ENCODE assay signal across 8 mouse cellular contexts in genomic region chr3:50443942-50444341, GRCm38 (mm10). TPM values are rescaled to one million over a fixed set of nuclear protein-coding genes. Genes with fewer than 3 reads are reported as not detected.
A peak's percentile ranks its signal among the peaks of the same experiment; 100 is the strongest.
DNase-seq lines count a peak whose midpoint lies in the region; ATAC-seq and TF ChIP-seq lines count a peak whose summit lies in the region.

No protein-coding gene starts in this region.

- H3K36me3 ChIP-seq in kidney, embryonic 14.5 days (ENCODE audit: control insufficient read depth, insufficient read depth, low read length) = no peaks in the 10 kb centered on the region
- H3K36me3 ChIP-seq in intestine, embryonic 14.5 days (ENCODE audit: control insufficient read depth, insufficient read depth, low read length) = no peaks in the 10 kb centered on the region
- no peaks in the 10 kb centered on the region for H3K36me3 ChIP-seq in midbrain, postnatal 0 days (ENCODE audit: insufficient read depth, low read length)

- H3K4me3 ChIP-seq in kidney, embryonic 14.5 days (ENCODE audit: low read length) = peak overlapping the region; percentile 31
- H3K4me3 ChIP-seq in intestine, embryonic 14.5 days (ENCODE audit: low read depth, low read length) = peak overlapping the region; percentile 35
- H3K4me3 ChIP-seq in midbrain, postnatal 0 days (ENCODE audit: low read depth, low read length) = peak overlapping the region; percentile 28

- H3K4me2 ChIP-seq in kidney, embryonic 14.5 days (replicated peaks; ENCODE audit: low read depth, low read length) = peak overlapping the region; percentile 62
- peak overlapping the region; percentile 79 for H3K4me2 ChIP-seq in intestine, embryonic 14.5 days (ENCODE audit: low read length)
- peak overlapping the region; percentile 59 for H3K4me2 ChIP-seq in midbrain, postnatal 0 days (ENCODE audit: low read depth, low read length, poor library complexity, severe bottlenecking)

- no peaks in the 10 kb centered on the region for H3K27me3 ChIP-seq in kidney, embryonic 14.5 days (ENCODE audit: control insufficient read depth, insufficient read depth, low read length)
- no peaks in the 10 kb centered on the region for H3K27me3 ChIP-seq in intestine, embryonic 14.5 days (replicated peaks; ENCODE audit: control insufficient read depth, insufficient read depth, low read length)
- no peaks in the 10 kb centered on the region for H3K27me3 ChIP-seq in midbrain, postnatal 0 days (ENCODE audit: insufficient read depth, low read length)

- no peak overlapping the region for H3K27ac ChIP-seq in kidney, embryonic 14.5 days (ENCODE audit: low read depth, low read length)
- H3K27ac ChIP-seq in intestine, embryonic 14.5 days (ENCODE audit: low read depth) = no peak overlapping the region
- H3K27ac ChIP-seq in midbrain, postnatal 0 days (ENCODE audit: low read depth, low read length) = 0 out of 2 replicates have a peak overlapping the region, but pooled peaks have one; percentile 28

- no peak for ATAC-seq in kidney, embryonic 14.5 days (ENCODE audit: low FRiP score, low TSS enrichment)
- ATAC-seq in common myeloid progenitor, adult 5-6 weeks (replicated peaks; ENCODE audit: low read depth, poor library complexity, severe bottlenecking) = peak; percentile 42
- no peak for ATAC-seq in intestine, embryonic 14.5 days (replicated peaks; ENCODE audit: low FRiP score, low TSS enrichment, low read depth)
- no peak; the same call in 1 of the 2 replicates for ATAC-seq in midbrain, postnatal 0 days (ENCODE audit: low FRiP score)

- no peaks in the 10 kb centered on the region for H3K9me3 ChIP-seq in kidney, embryonic 14.5 days (ENCODE audit: control insufficient read depth, low read length)
- no peaks in the 10 kb centered on the region for H3K9me3 ChIP-seq in intestine, embryonic 14.5 days (ENCODE audit: control insufficient read depth, low read length)
- H3K9me3 ChIP-seq in midbrain, postnatal 0 days (ENCODE audit: low read length) = no peaks in the 10 kb centered on the region

- no peak overlapping the region for H3K9ac ChIP-seq in kidney, embryonic 14.5 days (ENCODE audit: low read depth, low read length)
- H3K9ac ChIP-seq in intestine, embryonic 14.5 days (ENCODE audit: low read length) = 0 out of 2 replicates have a peak overlapping the region, but pooled peaks have one; percentile 17
- H3K9ac ChIP-seq in midbrain, postnatal 0 days (replicated peaks; ENCODE audit: low read length, poor library complexity, severe bottlenecking) = no peak overlapping the region

- WGBS in kidney, embryonic 14.5 days = 26% methylated on average over 9 of the region's 9 CpGs
- WGBS in intestine, embryonic 14.5 days = 13% methylated on average over 9 of the region's 9 CpGs
- 3% methylated on average over 9 of the region's 9 CpGs for WGBS in midbrain, postnatal 0 days

- no peak for DNase-seq in kidney, adult 9 months
- DNase-seq in intestine, embryonic 14.5 days (ENCODE audit: low spot score) = no peak
- peak; percentile 14 for DNase-seq in midbrain, postnatal 0 days (ENCODE audit: low spot score)
- no peak for DNase-seq in spleen, postnatal 36 days (ENCODE audit: low spot score in 2 of 2)
- DNase-seq in adrenal gland, postnatal 25 days = no peak
- no peak for DNase-seq in kidney, adult 11 months

- H3K4me1 ChIP-seq in kidney, embryonic 14.5 days (ENCODE audit: control insufficient read depth, insufficient read depth, low read length) = no peaks in the 10 kb centered on the region
- H3K4me1 ChIP-seq in intestine, embryonic 14.5 days (replicated peaks; ENCODE audit: control insufficient read depth, insufficient read depth, low read length) = no peaks in the 10 kb centered on the region
- no peaks in the 10 kb centered on the region for H3K4me1 ChIP-seq in midbrain, postnatal 0 days (ENCODE audit: insufficient read depth, low read length)

- no peak for TF ChIP-seq CTCF in midbrain, postnatal 0 days (IDR thresholded peaks at IDR 0.05)

RNA-seq across cellular contexts. Expression of gene Slc7a11, which starts 0.5 kb away (rescaled TPM):
- 0.23 and 0.58 TPM in 2 replicates for polyA plus RNA-seq in kidney, embryonic 14.5 days (2014; fragmentation: Nextera tagmentation; extraction: Ambion mirVana)
- 0.32 TPM in 1 of 2 replicates, not detected in the other for total RNA-seq in common myeloid progenitor, adult 5-6 weeks (2017)
- polyA plus RNA-seq in intestine, embryonic 14.5 days (2014; fragmentation: Nextera tagmentation; extraction: Ambion mirVana) = 0.20 and 0.24 TPM in 2 replicates
- total RNA-seq in midbrain, postnatal 0 days (2014; rRNA removed) = 21.7 and 26.0 TPM in 2 replicates
- 3.3 and 3.9 TPM in 2 replicates for polyA plus RNA-seq in midbrain, postnatal 0 days (2015; fragmentation: Nextera tagmentation; extraction: Ambion mirVana)
- 0.67 and 2.0 TPM in 2 replicates for total RNA-seq in adrenal gland, postnatal 25 days (2021)
